Mouse (Mus musculus): ENCODE data around the gene Defa20.
"Not testable (repeated sequence)": the region's sequence is repeated elsewhere in the genome, so short reads cannot be mapped to it uniquely, and the experiment has no call there.

Defa20 gene

DNA sequence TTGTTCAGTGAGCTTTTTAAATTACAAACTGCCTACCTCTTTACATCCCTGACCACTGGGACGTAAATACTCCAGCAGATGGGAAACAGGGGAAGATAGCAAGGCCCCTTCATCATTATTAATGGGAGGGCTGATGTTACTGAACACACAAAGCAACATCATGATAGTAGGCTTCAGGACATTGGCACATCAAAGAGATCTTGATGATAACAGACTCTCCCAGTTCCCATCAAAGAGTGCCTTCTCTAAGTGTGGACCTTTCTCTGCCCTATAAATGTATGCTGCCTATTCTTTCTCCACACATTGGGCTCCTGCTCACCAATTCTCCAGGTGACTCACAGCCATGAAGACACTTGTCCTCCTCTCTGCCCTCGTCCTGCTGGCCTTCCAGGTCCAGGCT, at the start of gene Defa20:
Gene Defa20 (plus strand): TSS at position 301 of the 400 bp plus-strand sequence.
- DNase-seq (ENCODE audit: low read depth, low spot score), result not testable (repeated sequence)

- DNase-seq (ENCODE audit: low read depth, low spot score), result not testable (repeated sequence)
These were observed 19.7 kb downstream of the Defa20 start, which contains the start of gene Defa32 for GRCm38 (mm10) chr8:21528732-21529131. Defa32 (plus strand) TSS chr8:21529032.
